Mouse (Mus musculus) cerebellum, postnatal 36 days (tissue): ENCODE data around the gene Vmn1r71.
"Not testable (repeated sequence)": the region's sequence is repeated elsewhere in the genome, so short reads cannot be mapped to it uniquely, and the experiment has no call there.

Source experiments
- DNase-seq, 2 experiments: peaks; one replicate each; pipeline ENCODE4 v3.0.0; 2021 to 2022; ENCODE audit warnings: mixed read lengths in 2 of 2

Gene Vmn1r71

GRCm38 (mm10) chr7:10754264-10754663, at the start of gene Vmn1r71:
Gene Vmn1r71 (minus strand): TSS chr7:10754364.
- DNase-seq, result no peak

- DNase-seq, result not testable (repeated sequence)
These were observed 3.4 kb upstream of the Vmn1r71 start for GRCm38 (mm10) chr7:10757551-10757950.
